Mouse (Mus musculus): ENCODE measurements around the gene Mark1.

Mark1 gene

DNA sequence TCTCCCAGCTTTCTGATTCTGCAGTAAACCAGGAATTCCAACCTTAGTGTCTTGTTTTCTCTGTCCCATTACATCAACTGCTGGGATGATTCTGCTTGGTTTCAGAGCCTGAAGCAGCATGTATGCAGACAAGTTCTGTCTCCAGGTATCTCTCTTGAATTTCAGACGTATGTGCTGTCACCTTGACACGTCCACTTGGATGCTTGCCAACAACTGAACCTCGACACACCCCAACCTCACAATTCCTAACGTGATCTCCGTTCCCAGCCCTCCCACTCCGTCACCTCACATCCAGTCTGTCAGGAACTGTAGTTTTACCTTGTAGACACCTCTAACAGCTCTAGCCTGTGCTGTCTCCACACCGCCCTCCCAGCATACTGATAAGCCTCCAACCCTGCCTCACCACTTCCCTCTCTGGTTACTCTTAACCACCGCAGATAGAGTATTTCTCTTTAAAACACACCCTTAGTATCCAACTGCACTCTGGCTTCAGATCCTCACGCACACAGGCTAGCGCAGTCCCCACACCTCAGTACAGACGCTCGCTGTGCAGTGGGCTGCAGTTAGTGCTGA, 36.2 kb downstream of the Mark1 start:
- in situ Hi-C loops (cut with MseI, MboI), result no loop called here

DNA sequence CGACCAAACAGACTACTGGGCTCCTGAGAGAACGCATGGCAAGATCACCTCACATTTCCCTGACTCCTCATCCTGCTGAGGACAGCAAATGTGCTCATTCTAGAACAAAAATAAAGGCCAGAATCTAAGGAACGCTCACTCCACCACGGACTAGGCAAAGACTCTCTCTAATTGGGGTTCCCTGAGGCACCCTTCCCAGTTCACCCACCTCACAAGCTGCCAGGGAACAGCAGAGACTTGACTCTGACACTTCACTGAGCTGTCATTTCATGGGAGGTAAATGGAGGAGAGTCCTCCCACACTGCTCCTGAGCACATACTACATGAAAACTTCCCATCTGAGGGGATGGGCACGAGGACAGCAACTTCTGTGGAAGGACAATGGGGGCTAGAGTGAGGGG, 37.5 kb downstream of the Mark1 start:
- in situ Hi-C loops (cut with MseI, MboI), result no loop called here

DNA sequence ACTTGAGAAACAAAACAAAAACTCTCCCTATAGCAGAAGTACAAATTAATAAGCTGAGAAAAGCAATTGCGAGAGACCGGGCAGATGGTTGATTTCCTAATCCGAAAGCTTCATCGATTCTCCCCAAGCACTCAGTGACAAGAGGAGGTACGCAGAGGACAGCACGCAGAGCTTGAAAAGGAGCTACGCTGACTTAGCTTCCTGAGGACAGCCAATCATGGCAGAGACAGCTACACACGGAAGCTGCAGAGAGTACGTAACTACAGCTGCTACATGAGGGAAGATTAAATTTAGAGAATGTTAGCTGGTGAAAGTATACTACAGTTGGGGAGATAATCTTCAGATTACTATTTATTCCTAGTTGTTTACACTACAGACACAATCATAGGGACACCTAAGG, 40.6 kb downstream of the Mark1 start:
- in situ Hi-C loops (cut with MseI, MboI), result no loop called here

GRCm38 (mm10) chr1:184958388-184958787, 41.0 kb downstream of the Mark1 start:
- in situ Hi-C loops (cut with MseI, MboI), result no loop called here

GRCm38 (mm10) chr1:184951758-184952157, 47.6 kb downstream of the Mark1 start:
- in situ Hi-C loops (cut with MseI, MboI), result no loop called here

DNA sequence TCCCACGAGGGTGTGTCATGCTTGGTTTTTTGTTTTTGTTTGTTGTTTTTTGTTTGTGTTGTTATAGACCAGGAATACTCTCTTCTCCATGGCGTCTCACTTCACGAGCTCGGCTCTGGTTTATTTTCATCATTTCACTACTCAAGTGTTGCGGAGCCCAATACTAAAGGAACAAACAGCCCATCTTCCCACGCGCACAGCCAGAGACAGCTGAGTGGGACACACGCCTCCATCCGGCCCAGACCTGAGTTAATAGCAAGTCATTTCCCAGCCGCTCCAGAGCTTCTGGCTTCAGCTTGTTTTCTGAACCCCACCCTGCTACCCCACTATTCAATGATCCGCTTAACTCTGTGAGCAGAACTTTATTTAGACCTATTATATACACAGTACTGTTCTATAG, 48.3 kb downstream of the Mark1 start:
- in situ Hi-C loops (cut with MseI, MboI), result no loop called here

DNA sequence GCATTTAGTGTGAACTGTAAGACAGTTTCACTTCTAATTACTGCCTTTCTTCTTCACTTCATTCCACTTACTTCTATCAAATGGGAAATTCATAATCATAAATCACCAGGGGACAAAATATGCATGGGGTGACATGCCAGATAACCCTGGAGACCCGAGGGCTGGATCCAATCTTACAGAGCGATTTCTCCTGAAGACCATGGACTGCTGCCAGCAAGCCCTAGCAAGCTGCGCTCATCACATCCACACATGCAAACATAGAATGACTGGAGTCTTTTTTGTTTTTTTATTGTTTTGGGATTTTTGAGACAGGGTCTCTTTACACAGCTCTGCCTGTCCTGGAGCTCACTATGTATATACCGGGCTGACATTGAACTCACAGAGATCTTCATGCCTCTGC, 61.3 kb downstream of the Mark1 start:
- in situ Hi-C loops (cut with MseI, MboI), result no loop called here

- in situ Hi-C loops (cut with MseI, MboI), result no loop called here
These were observed 63.4 kb downstream of the Mark1 start for GRCm38 (mm10) chr1:184935980-184936379.

- in situ Hi-C loops (cut with MseI, MboI), result no loop called here
These were observed 63.9 kb downstream of the Mark1 start for GRCm38 (mm10) chr1:184935490-184935889.

DNA sequence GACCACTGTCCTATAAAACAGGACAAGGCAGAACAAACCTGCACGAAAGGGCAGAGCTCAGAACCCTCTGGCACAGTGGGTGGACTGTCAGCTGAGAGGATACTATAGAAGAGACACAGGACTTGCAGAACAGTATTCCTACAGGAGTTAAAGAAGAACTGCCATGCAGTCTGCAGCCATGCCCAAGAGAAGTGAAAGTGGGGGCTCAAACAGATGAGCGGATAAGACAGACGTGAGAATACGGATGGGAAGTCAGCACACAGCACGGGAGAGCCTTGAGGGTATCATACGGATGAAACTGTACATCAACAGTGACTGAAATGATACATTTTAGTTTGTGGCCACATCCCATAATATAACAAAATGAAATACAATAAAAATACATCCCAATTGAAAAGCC, 68.3 kb downstream of the Mark1 start:
- in situ Hi-C loops (cut with MseI, MboI), result no loop called here

GRCm38 (mm10) chr1:184928382-184928781, 71.0 kb downstream of the Mark1 start:
- in situ Hi-C loops (cut with MseI, MboI), result no loop called here

DNA sequence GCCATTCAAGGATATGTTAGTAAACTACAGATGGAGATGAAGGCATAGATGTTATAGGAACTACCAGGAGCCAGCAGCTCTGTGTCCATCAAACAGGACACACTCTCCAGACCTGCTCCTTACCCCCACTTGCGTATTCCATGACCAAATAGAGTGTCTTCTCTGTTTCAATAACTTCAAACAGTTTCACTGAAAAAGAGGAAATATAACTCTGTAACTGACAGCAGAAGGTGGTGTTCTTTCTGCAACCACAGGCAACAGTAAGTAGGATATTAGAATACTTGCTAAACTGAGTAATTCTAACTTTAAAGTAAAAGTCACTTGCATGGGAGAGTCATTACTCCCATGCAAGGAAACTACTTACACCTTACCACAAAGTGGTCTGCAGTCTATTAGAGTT, 71.5 kb downstream of the Mark1 start:
- in situ Hi-C loops (cut with MseI, MboI), result no loop called here

DNA sequence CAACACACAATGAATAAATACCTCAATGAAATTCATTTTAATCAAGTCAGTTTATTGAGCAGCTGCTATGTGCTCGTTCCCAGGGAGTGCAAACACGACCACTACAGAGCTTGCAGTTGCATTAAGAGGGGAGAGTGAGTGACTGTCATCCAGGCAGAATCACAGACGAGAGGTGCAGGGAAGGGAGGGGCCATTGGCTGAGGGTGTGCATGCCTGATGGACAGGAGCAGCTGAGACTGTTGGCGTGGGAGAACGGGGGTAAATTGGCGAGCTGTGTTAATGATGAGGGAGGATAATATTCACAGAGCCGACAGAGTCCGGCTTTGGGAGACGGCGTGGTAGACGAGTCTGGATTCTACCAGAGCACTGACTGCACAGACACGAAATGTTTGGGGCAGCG, 76.5 kb downstream of the Mark1 start:
- in situ Hi-C loops (cut with MseI, MboI), result no loop called here

DNA sequence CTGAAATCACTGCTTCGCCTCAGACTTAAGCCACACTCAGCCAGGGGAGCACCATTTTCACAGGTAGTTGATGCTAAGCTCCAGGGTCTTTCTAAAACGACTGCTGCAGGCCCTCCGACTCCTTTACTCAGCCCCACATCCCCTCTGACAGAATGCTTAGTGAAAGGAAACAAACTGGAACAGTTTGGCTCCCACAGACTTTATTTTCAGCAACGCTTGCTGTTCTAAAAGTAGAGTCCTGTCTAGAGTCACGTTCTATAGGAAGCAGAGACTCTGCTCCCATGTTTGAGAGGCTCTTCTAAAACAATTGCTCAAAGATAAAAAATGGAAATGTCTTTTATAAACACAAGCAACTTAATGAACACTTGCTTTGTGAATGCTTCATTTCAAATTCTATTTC, 79.3 kb downstream of the Mark1 start:
- in situ Hi-C loops (cut with MseI, MboI), result no loop called here

DNA sequence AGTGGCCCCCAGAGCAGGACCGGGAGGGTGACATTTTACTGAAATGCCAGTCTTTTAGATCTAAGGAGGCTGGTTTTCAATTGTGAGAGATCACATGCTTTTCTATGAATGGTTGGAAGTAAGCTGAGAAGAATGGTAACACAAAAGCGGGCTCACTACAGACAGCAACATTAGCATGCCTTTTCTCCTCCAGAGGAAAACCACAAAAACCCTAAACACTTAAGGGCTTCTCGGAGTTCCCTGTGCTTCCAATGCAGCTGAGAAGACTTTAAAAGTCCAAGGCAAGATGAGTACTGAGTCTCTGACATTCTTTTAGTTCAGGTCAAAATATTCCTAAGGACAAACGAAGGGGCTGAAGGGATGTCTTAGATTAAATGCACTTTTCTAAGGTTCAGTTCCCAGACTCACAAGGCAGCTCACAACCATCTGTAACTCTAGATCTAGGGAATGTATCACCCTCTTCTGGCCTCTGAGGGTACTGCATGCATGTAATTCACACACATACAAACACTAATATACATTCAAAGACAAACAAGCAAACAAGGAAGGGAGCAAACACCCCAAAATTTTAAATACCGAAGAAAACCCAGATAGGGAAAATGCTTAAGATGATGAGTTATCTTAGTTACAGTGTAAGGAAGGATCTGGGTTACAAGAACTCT, 81.0 kb downstream of the Mark1 start:
- in situ Hi-C loops (cut with MseI, MboI), result no loop called here

- in situ Hi-C loops (cut with MseI, MboI), result no loop called here
These were observed 87.0 kb downstream of the Mark1 start for GRCm38 (mm10) chr1:184912336-184912735.

- in situ Hi-C loops (cut with MseI, MboI), result no loop called here
These were observed 87.5 kb downstream of the Mark1 start for GRCm38 (mm10) chr1:184911861-184912260.

- in situ Hi-C loops (cut with MseI, MboI), result no loop called here
These were observed 90.8 kb downstream of the Mark1 start for GRCm38 (mm10) chr1:184908558-184908957.

GRCm38 (mm10) chr1:184905904-184906745, 93.2 kb downstream of the Mark1 start:
- in situ Hi-C loops (cut with MseI, MboI), result no loop called here

- in situ Hi-C loops (cut with MseI, MboI), result no loop called here
These were observed 94.0 kb downstream of the Mark1 start for GRCm38 (mm10) chr1:184905371-184905770.

DNA sequence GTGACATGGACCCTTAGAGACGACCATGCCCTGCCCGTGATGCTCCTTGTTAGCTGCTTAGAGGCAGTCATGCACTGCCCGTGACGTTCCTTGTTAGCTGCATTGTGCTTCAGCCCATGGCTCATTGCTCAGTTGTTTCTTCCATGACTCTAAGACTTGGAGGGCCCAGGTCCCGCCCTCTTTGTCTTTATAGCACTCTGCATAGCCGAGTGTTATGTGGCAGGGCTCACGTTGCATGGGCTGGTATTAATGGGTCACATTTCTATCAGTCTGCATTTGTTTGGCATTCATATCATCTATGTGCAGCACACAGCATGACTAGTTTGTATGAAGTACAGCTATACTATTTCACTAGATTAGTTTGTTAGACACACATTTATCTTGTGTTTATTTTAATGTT, 95.7 kb downstream of the Mark1 start:
- in situ Hi-C loops (cut with MseI, MboI), result no loop called here

DNA sequence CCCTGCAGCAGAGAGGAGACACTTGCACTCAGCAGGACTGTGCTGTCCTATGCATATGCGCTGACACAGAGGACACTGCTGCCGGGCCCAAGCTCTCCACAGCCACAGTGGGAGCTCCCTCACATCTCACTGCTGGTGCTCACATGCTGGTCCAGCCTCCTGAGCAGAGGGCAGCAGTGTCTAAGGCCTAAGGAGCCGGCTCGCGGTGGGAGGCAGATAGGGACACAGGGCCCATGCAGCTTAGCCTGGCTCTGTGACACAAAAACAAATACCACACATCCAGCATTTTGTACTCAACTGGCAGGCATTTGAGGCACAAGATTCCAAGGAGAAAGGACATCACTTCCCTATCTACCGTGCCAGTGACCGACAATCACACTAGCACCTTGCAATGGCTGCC, 96.5 kb downstream of the Mark1 start:
- in situ Hi-C loops (cut with MseI, MboI), result no loop called here

DNA sequence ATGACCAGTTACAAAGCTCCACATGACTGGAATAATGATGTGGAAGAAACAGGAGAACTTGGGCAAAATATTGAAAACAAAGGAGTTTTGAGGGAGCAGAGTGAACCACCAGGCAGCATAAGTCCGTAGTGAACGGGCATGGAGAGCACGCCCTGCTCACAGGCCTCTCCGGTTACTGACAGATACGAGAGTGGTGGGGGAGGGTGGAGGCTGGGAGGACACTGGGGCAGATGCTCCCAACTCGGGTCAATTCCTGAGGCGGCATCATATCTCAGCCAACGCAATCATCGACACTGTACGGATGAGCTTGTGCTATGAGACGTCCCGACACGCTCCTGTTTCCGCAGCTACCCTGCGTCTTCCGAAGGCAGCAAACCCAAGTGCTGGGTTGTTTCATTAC, 102.0 kb downstream of the Mark1 start:
- in situ Hi-C loops (cut with MseI, MboI), result no loop called here
